Mouse (Mus musculus): ENCODE results near the gene Gorasp1.

Gene Gorasp1

GRCm38 (mm10) chr9:119925729-119926128 lies 11.6 kb downstream of the Gorasp1 start:
- no peak for DNase-seq

- no peak for DNase-seq
These were observed 12.2 kb downstream of the Gorasp1 start for GRCm38 (mm10) chr9:119925120-119925657.

- DNase-seq, result no peak
These were observed 13.9 kb downstream of the Gorasp1 start for GRCm38 (mm10) chr9:119923462-119923861.

- DNase-seq, result no peak
These were observed 17.5 kb downstream of the Gorasp1 start for GRCm38 (mm10) chr9:119919858-119920257.

- no peak for DNase-seq
These were observed 24.1 kb downstream of the Gorasp1 start for GRCm38 (mm10) chr9:119913087-119913838.

GRCm38 (mm10) chr9:119909931-119910330 lies 27.4 kb downstream of the Gorasp1 start:
- DNase-seq, result no peak

GRCm38 (mm10) chr9:119908708-119909107 lies 28.7 kb downstream of the Gorasp1 start:
- DNase-seq, result no peak

- DNase-seq, result no peak
These were observed 34.8 kb downstream of the Gorasp1 start for GRCm38 (mm10) chr9:119902410-119903151.

- DNase-seq, result no peak
These were observed 37.9 kb downstream of the Gorasp1 start for GRCm38 (mm10) chr9:119899446-119899845.

- peak; percentile 37 to 74 for DNase-seq
These were observed 42.2 kb downstream of the Gorasp1 start for GRCm38 (mm10) chr9:119895040-119895721.

GRCm38 (mm10) chr9:119894339-119895009 lies 42.9 kb downstream of the Gorasp1 start, which contains the start of gene Wdr48:
Gene Wdr48, plus strand, starts transcription at chr9:119894878.
- peak; percentile 99 for DNase-seq

GRCm38 (mm10) chr9:119893881-119894280 lies 43.5 kb downstream of the Gorasp1 start:
- no peak for DNase-seq

- DNase-seq, result peak in 1 of 2 experiments; percentile 49
These were observed 46.7 kb downstream of the Gorasp1 start for GRCm38 (mm10) chr9:119890692-119891091.

GRCm38 (mm10) chr9:119889446-119889845 lies 47.9 kb downstream of the Gorasp1 start:
- no peak for DNase-seq

- DNase-seq, result no peak
These were observed 48.5 kb downstream of the Gorasp1 start for GRCm38 (mm10) chr9:119888843-119889246.

GRCm38 (mm10) chr9:119887144-119887901 lies 50.0 kb downstream of the Gorasp1 start:
- DNase-seq, result peak in 1 of 2 experiments; percentile 7
